Mouse (Mus musculus): ENCODE measurements around the gene Sidt1.
A peak's percentile ranks its signal among the peaks of the same experiment; 100 is the strongest.

Gene Sidt1

GRCm38 (mm10) chr16:44332861-44333284 is at the start of gene Sidt1:
Gene Sidt1, minus strand, starts transcription at chr16:44333196.
- DNase-seq (ENCODE audit: low read depth, low spot score), result no peak

DNA sequence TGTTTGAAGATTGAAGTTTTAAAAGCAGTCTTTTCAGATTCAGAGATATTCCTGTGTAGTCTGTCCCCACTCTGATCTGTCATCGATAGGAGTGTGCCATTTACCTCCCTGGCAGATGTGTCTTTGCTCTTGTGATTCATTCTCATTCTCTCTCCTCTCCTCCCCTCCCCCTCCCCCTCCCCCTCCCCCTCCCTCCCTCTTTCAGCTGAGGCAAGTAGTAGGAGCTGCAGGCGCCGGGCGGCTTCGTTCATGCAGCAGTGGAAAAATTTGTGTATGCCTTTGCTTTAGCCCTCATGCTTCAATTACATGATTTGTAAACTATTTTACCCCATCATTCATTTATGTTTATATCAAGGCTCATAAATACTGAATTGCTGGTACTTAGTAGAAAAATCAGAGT is 48.6 kb upstream of the Sidt1 start:
- DNase-seq (ENCODE audit: low read depth, low spot score), result no peak

DNA sequence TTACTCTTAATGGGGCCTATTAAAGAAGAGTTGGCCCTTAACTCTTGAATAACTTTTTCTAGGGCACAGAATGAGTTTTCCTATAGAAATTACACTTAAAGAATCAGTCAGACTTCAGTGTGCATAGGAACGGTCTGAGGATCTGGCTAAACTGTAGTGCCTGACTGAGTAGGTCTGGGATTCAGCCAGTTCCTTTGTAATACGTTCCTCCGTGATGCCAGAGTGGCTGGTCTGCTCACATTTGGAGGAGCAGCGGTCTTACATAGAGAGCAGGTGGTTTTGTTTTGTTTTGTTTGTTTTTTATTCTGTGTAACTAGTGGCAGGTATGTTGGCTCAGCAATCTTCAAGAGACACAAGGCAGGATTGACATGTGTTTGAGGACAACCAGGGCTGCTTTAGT is 47.0 kb upstream of the Sidt1 start:
- no peak for DNase-seq (ENCODE audit: low read depth, low spot score)

- no peak for DNase-seq (ENCODE audit: low read depth, low spot score)
Observed at GRCm38 (mm10) chr16:44375459-44375858, 42.5 kb upstream of the Sidt1 start.

DNA sequence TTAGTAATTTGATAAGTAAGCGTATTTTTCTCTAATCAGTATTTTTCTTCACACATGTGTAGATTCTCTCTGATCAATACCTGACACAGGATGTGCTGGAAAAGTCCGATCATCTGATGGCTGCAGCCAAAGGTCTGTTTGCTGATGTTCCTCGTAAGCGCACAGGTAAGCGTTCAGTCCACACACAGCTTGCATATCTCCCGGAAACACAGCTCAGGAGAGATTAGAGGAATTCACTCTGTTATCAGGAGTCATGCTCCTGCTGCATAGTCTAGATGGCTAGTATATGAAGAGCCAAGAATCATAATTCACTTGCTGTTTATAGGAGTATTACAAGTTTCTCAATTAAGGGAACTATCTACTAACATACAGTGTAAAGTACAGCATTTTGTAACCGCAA is 32.5 kb upstream of the Sidt1 start:
- DNase-seq (ENCODE audit: low read depth, low spot score), result no peak

GRCm38 (mm10) chr16:44361921-44362890 is 29.2 kb upstream of the Sidt1 start:
- DNase-seq (ENCODE audit: low read depth, low spot score), result peak; percentile 22

- DNase-seq (ENCODE audit: low read depth, low spot score), result no peak
Observed at GRCm38 (mm10) chr16:44357571-44358268, 24.7 kb upstream of the Sidt1 start.

- DNase-seq (ENCODE audit: low read depth, low spot score), result no peak
Observed at GRCm38 (mm10) chr16:44356291-44356690, 23.3 kb upstream of the Sidt1 start.

- DNase-seq (ENCODE audit: low read depth, low spot score), result no peak
Observed at GRCm38 (mm10) chr16:44349801-44350397, 16.9 kb upstream of the Sidt1 start.

- peak; percentile 80 for DNase-seq (ENCODE audit: low read depth, low spot score)
Observed at GRCm38 (mm10) chr16:44347071-44347901, 14.3 kb upstream of the Sidt1 start, which contains the start of gene Spice1. Gene Spice1, plus strand, starts transcription at chr16:44347121.

DNA sequence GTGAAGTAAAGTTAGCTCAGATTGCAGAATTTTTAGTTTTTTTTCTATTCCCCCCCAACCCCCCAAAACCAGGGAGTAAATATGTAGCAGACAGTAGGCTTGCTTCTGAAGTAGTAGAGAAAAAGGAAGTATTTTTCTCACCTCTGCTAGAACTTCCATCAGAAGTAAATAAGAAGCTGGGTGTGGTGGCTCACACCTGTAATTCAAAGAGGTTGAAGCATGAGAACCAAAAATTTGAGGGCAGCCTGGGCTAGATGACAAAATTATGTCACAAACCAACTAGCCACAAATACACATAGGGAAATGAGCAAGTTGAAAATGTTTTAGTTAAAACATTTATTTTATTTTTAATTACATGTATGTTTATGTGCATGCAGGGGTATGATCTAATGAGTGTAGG is 4.5 kb upstream of the Sidt1 start:
- no peak for DNase-seq (ENCODE audit: low read depth, low spot score)

GRCm38 (mm10) chr16:44331995-44332860 is 768 bp downstream of the Sidt1 start:
- DNase-seq (ENCODE audit: low read depth, low spot score), result no peak

DNA sequence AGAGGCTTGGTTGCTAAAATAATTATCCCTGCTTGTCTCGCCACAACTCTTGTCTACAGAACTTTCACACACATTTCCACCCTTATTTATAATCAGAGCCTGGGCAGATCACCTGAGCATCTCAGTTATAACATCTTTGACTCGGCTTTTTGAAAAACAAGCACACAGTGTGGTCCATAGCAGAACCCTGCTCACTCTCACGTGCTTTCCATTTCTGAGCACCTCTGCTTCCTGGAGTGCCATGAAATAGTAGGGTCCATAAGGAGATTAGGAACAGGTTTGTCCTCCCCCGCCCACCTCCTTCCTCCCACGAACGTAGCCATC is 1.4 kb downstream of the Sidt1 start:
- DNase-seq (ENCODE audit: low read depth, low spot score), result no peak

GRCm38 (mm10) chr16:44331154-44331553 is 1.8 kb downstream of the Sidt1 start:
- DNase-seq (ENCODE audit: low read depth, low spot score), result no peak

- no peak for DNase-seq (ENCODE audit: low read depth, low spot score)
Observed at GRCm38 (mm10) chr16:44330657-44331056, 2.3 kb downstream of the Sidt1 start.

DNA sequence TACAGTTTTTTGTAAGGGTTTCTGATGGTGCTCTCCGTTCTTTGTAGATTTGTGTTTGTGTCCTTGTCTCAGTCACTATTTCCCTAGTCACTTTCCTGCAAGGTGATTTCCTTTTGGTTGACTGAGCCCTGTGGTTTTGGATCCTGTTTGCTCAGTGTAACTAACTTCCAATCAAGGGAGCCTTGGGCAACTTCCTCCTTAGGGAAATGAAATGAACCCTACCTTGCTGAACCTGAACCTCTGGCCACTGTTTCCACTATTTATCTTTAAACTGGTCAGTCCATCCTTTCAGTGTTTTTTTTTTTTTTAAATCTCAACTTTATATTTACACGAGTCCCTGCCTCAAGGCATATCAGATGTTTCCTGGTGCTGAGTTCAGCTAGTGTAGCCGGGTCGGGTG is 4.4 kb downstream of the Sidt1 start:
- DNase-seq (ENCODE audit: low read depth, low spot score), result no peak

DNA sequence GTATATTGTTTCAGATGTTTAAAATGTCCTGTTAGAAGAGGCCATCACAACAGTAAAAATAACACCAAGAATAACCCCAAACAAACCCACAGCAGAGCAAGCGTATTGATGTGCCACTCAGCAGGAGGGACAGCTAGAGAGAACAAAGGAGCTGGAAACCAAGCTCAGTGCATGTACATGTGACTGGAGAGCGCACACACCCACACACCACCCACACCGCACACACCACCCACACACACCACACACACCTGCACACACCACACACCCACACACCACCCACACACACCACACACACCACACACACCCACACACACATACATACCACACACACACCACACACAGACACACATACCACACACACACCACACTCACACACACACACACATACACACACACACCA is 12.8 kb downstream of the Sidt1 start:
- no peak for DNase-seq (ENCODE audit: low read depth, low spot score)

- no peak for DNase-seq (ENCODE audit: low read depth, low spot score)
Observed at GRCm38 (mm10) chr16:44316350-44316749, 16.6 kb downstream of the Sidt1 start.

- DNase-seq (ENCODE audit: low read depth, low spot score), result no peak
Observed at GRCm38 (mm10) chr16:44313422-44313821, 19.6 kb downstream of the Sidt1 start.

GRCm38 (mm10) chr16:44305606-44306005 is 27.4 kb downstream of the Sidt1 start:
- DNase-seq (ENCODE audit: low read depth, low spot score), result no peak

GRCm38 (mm10) chr16:44303822-44304221 is 29.2 kb downstream of the Sidt1 start:
- DNase-seq (ENCODE audit: low read depth, low spot score), result no peak

Data from retina, adult 2 months (tissue).